11 mouse cellular contexts compared by ENCODE assay signal in genomic region chr15:81212976-81213375, GRCm38 (mm10). TPM values are rescaled to one million over a fixed set of nuclear protein-coding genes. Genes with fewer than 3 reads are reported as not detected.
A peak's percentile ranks its signal among the peaks of the same experiment; 100 is the strongest.
DNase-seq lines count a peak whose midpoint lies in the region; ATAC-seq lines count a peak whose summit lies in the region.
"Had no signal": no experiment of that assay in that cellular context is flagged by ENCODE, and none has a peak within 500 bp of the region (broad histone marks: within the 10 kb centered on the region; RNA-seq: fewer than 3 reads in every experiment).

No protein-coding gene starts in this region.

- H3K36me3 ChIP-seq in midbrain, embryonic 11.5 days (ENCODE audit: control insufficient read depth, insufficient read depth, low read length) = no peaks in the 10 kb centered on the region
- H3K36me3 ChIP-seq in midbrain, embryonic 14.5 days (ENCODE audit: control insufficient read depth, insufficient read depth, low read length) = no peaks in the 10 kb centered on the region
- H3K36me3 ChIP-seq in intestine, embryonic 16.5 days (ENCODE audit: control insufficient read depth, insufficient read depth, low read length) = no peaks in the 10 kb centered on the region
- H3K36me3 ChIP-seq in stomach, embryonic 14.5 days (ENCODE audit: control insufficient read depth, insufficient read depth, low read length) = no peaks in the 10 kb centered on the region
- no peaks in the 10 kb centered on the region for H3K36me3 ChIP-seq in liver, embryonic 12.5 days
- H3K36me3 ChIP-seq: midbrain, embryonic 15.5 days had no signal

- H3K9me3 ChIP-seq in midbrain, embryonic 11.5 days (ENCODE audit: control insufficient read depth, low read length) = no peaks in the 10 kb centered on the region
- H3K9me3 ChIP-seq in midbrain, embryonic 14.5 days (ENCODE audit: control insufficient read depth, low read length) = no peaks in the 10 kb centered on the region
- no peaks in the 10 kb centered on the region for H3K9me3 ChIP-seq in intestine, embryonic 16.5 days (ENCODE audit: control insufficient read depth, low read length)
- H3K9me3 ChIP-seq in stomach, embryonic 14.5 days (ENCODE audit: control insufficient read depth, low read depth, low read length) = no peaks in the 10 kb centered on the region
- H3K9me3 ChIP-seq in liver, embryonic 12.5 days (replicated peaks) = no peaks in the 10 kb centered on the region
- H3K9me3 ChIP-seq: midbrain, embryonic 15.5 days had no signal

- no peak overlapping the region for H3K27ac ChIP-seq in midbrain, embryonic 11.5 days (ENCODE audit: low read depth, low read length)
- no peak overlapping the region for H3K27ac ChIP-seq in midbrain, embryonic 14.5 days (replicated peaks; ENCODE audit: low read depth, low read length)
- no peak overlapping the region for H3K27ac ChIP-seq in intestine, embryonic 16.5 days (ENCODE audit: low read length)
- no peak overlapping the region for H3K27ac ChIP-seq in stomach, embryonic 14.5 days (ENCODE audit: low read length)
- no peak overlapping the region for H3K27ac ChIP-seq in liver, embryonic 12.5 days
- H3K27ac ChIP-seq: layer of hippocampus, adult 2 months; midbrain, embryonic 15.5 days had no signal

- no peak overlapping the region for H3K4me2 ChIP-seq in midbrain, embryonic 11.5 days
- H3K4me2 ChIP-seq in midbrain, embryonic 14.5 days (ENCODE audit: low read length) = no peak overlapping the region
- 0 out of 2 replicates have a peak overlapping the region, but pooled peaks have one; percentile 3 for H3K4me2 ChIP-seq in intestine, embryonic 16.5 days (ENCODE audit: low read depth, low read length)
- H3K4me2 ChIP-seq in stomach, embryonic 14.5 days (replicated peaks; ENCODE audit: low read depth, low read length) = peak overlapping the region; percentile 20; the same call in 1 of the 2 replicates
- no peak overlapping the region for H3K4me2 ChIP-seq in liver, embryonic 12.5 days
- H3K4me2 ChIP-seq: midbrain, embryonic 15.5 days had no signal

- ATAC-seq in midbrain, embryonic 11.5 days (ENCODE audit: low FRiP score) = no peak
- ATAC-seq in midbrain, embryonic 14.5 days (ENCODE audit: low FRiP score, low TSS enrichment) = no peak
- peak; percentile 38; the same call in 1 of the 2 replicates for ATAC-seq in intestine, embryonic 16.5 days
- ATAC-seq in stomach, embryonic 14.5 days (ENCODE audit: insufficient number of reproducible peaks, insufficient read depth, low FRiP score, low read depth) = no peak
- ATAC-seq in liver, embryonic 12.5 days = no peak
- ATAC-seq in cerebellum, adult (ENCODE audit: insufficient number of reproducible peaks, low FRiP score, low TSS enrichment) = no peak
- no peak for ATAC-seq in activated CD4-positive, CD25-positive, alpha-beta regulatory T cell, adult 4 months
- ATAC-seq: midbrain, embryonic 15.5 days had no signal

- no peaks in the 10 kb centered on the region for H3K4me1 ChIP-seq in midbrain, embryonic 11.5 days (ENCODE audit: control insufficient read depth, insufficient read depth, low read length)
- no peaks in the 10 kb centered on the region for H3K4me1 ChIP-seq in midbrain, embryonic 14.5 days (ENCODE audit: control insufficient read depth, insufficient read depth, low read length)
- H3K4me1 ChIP-seq in intestine, embryonic 16.5 days (ENCODE audit: control insufficient read depth, insufficient read depth, low read length) = peaks cover 7% of the 10 kb centered on the region; the same call in 1 of the 2 replicates
- H3K4me1 ChIP-seq in stomach, embryonic 14.5 days (ENCODE audit: control insufficient read depth, insufficient read depth, low read length) = no peaks in the 10 kb centered on the region
- H3K4me1 ChIP-seq in liver, embryonic 12.5 days = no peaks in the 10 kb centered on the region
- H3K4me1 ChIP-seq: midbrain, embryonic 15.5 days had no signal

- 77% methylated on average over 15 of the region's 15 CpGs for WGBS in midbrain, embryonic 11.5 days
- WGBS in midbrain, embryonic 14.5 days = 83% methylated on average over 15 of the region's 15 CpGs
- 41% methylated on average over 15 of the region's 15 CpGs for WGBS in intestine, embryonic 16.5 days
- 38% methylated on average over 15 of the region's 15 CpGs for WGBS in stomach, embryonic 14.5 days
- 69% methylated on average over 15 of the region's 15 CpGs for WGBS in liver, embryonic 12.5 days (ENCODE audit: insufficient replicate concordance)

- H3K27me3 ChIP-seq in midbrain, embryonic 11.5 days (ENCODE audit: control insufficient read depth, insufficient read depth, low read length) = no peaks in the 10 kb centered on the region
- no peaks in the 10 kb centered on the region for H3K27me3 ChIP-seq in midbrain, embryonic 14.5 days (ENCODE audit: control insufficient read depth, insufficient read depth, low read length)
- H3K27me3 ChIP-seq in intestine, embryonic 16.5 days (replicated peaks; ENCODE audit: control insufficient read depth, insufficient read depth, low read length) = no peaks in the 10 kb centered on the region
- no peaks in the 10 kb centered on the region for H3K27me3 ChIP-seq in stomach, embryonic 14.5 days (ENCODE audit: control insufficient read depth, insufficient read depth, low read length)
- 0 out of 2 replicates have a peak, but pooled peaks cover 4% of the 10 kb centered on the region for H3K27me3 ChIP-seq in liver, embryonic 12.5 days (replicated peaks)
- H3K27me3 ChIP-seq: midbrain, embryonic 15.5 days had no signal

- H3K4me3 ChIP-seq in midbrain, embryonic 11.5 days (ENCODE audit: low read depth, low read length) = no peak overlapping the region
- no peak overlapping the region for H3K4me3 ChIP-seq in midbrain, embryonic 14.5 days (replicated peaks; ENCODE audit: low read depth, low read length)
- no peak overlapping the region for H3K4me3 ChIP-seq in intestine, embryonic 16.5 days (ENCODE audit: low read length)
- no peak overlapping the region for H3K4me3 ChIP-seq in stomach, embryonic 14.5 days (ENCODE audit: low read depth, low read length)
- H3K4me3 ChIP-seq in liver, embryonic 12.5 days = no peak overlapping the region
- H3K4me3 ChIP-seq: layer of hippocampus, adult 2 months; midbrain, embryonic 15.5 days had no signal

- no peak overlapping the region for H3K9ac ChIP-seq in midbrain, embryonic 11.5 days (ENCODE audit: low read length)
- H3K9ac ChIP-seq in midbrain, embryonic 14.5 days (replicated peaks; ENCODE audit: low read length) = no peak overlapping the region
- no peak overlapping the region for H3K9ac ChIP-seq in intestine, embryonic 16.5 days (ENCODE audit: low read depth, low read length)
- no peak overlapping the region for H3K9ac ChIP-seq in stomach, embryonic 14.5 days (replicated peaks; ENCODE audit: low read depth, low read length)
- no peak overlapping the region for H3K9ac ChIP-seq in liver, embryonic 12.5 days
- H3K9ac ChIP-seq: midbrain, embryonic 15.5 days had no signal

- peak; percentile 76 for DNase-seq in midbrain, embryonic 11.5 days (ENCODE audit: low spot score, missing footprints)
- no peak for DNase-seq in midbrain, embryonic 14.5 days
- DNase-seq in embryo, embryonic 11 days = peak; percentile 69

RNA-seq across cellular contexts. Expression of gene Mchr1, which starts 22.3 kb away (rescaled TPM):
- polyA plus RNA-seq in midbrain, embryonic 11.5 days (2014; fragmentation: Nextera tagmentation; extraction: Ambion mirVana) = 0.44 and 0.74 TPM in 2 replicates
- polyA plus RNA-seq in midbrain, embryonic 14.5 days (2014; fragmentation: Nextera tagmentation; extraction: Ambion mirVana) = 3.2 and 4.9 TPM in 2 replicates
- polyA plus RNA-seq in intestine, embryonic 16.5 days (2015; fragmentation: Nextera tagmentation; extraction: Ambion mirVana) = 0.97 and 1.2 TPM in 2 replicates
- 0.26 and 1.0 TPM in 2 replicates for polyA plus RNA-seq in stomach, embryonic 14.5 days (2014; fragmentation: Nextera tagmentation; extraction: Ambion mirVana)
- polyA plus RNA-seq in liver, embryonic 12.5 days (2016; fragmentation: Nextera tagmentation; extraction: Ambion mirVana) = 0.19 TPM in 1 of 2 replicates, not detected in the other
- polyA plus RNA-seq in activated CD4-positive, CD25-positive, alpha-beta regulatory T cell, adult 4 months (2017; shearing (Covaris generic)) = under 1 TPM in 1 of 2 experiments, not detected in 1; 0.30 TPM
- polyA plus RNA-seq: spleen, adult 2 months had no signal

RNA-seq across cellular contexts. Expression of gene Mrtfa, which starts 22.4 kb away (rescaled TPM):
- polyA plus RNA-seq in midbrain, embryonic 11.5 days (2014; fragmentation: Nextera tagmentation; extraction: Ambion mirVana) = 20.7 and 21.8 TPM in 2 replicates
- polyA plus RNA-seq in midbrain, embryonic 14.5 days (2014; fragmentation: Nextera tagmentation; extraction: Ambion mirVana) = 25.4 and 34.0 TPM in 2 replicates
- 13.7 and 16.5 TPM in 2 replicates for polyA plus RNA-seq in intestine, embryonic 16.5 days (2015; fragmentation: Nextera tagmentation; extraction: Ambion mirVana)
- polyA plus RNA-seq in stomach, embryonic 14.5 days (2014; fragmentation: Nextera tagmentation; extraction: Ambion mirVana) = 36.1 and 39.3 TPM in 2 replicates
- 8.0 and 8.7 TPM in 2 replicates for polyA plus RNA-seq in liver, embryonic 12.5 days (2016; fragmentation: Nextera tagmentation; extraction: Ambion mirVana)
- polyA plus RNA-seq in activated CD4-positive, CD25-positive, alpha-beta regulatory T cell, adult 4 months (2017; shearing (Covaris generic)) = 10 to 100 TPM; 45.2 to 54.3 TPM

Comparison
In these comparisons a context has a peak if more than half of its experiments do, and no peak if none do; other contexts are left out.
1. H3K4me2 ChIP-seq: peak in intestine, embryonic 16.5 days (single experiment) and stomach, embryonic 14.5 days (single experiment); none in midbrain, embryonic 11.5 days (single experiment), midbrain, embryonic 14.5 days (single experiment) and liver, embryonic 12.5 days (single experiment).